Mouse (Mus musculus) left cerebral cortex, postnatal 25 days (tissue): ENCODE data around the gene Muc3a. TPM values are rescaled to one million over a fixed set of nuclear protein-coding genes. Genes with fewer than 3 reads are reported as not detected.

Experiments
- total RNA-seq, 2 experiments: library from RNA; stranded (reverse); gene quantifications; 2 replicates each; pipeline ENCODE4 v1.2.3; 2021

The Muc3a gene
- total RNA-seq, 2 experiments from 2014 or later = 3.0 to 3.1 TPM

Other genes with a start within 250 kb of the Muc3a start
- not detected for gene Cldn15, start 245.8 kb downstream of the Muc3a start, total RNA-seq
- gene Plod3, start 225.4 kb downstream of the Muc3a start, total RNA-seq = 10 to 100 TPM; 33.7 to 38.5 TPM
- 10 to 100 TPM; 86.2 to 88.5 TPM for gene Znhit1, start 224.4 kb downstream of the Muc3a start, total RNA-seq
- gene Vgf, start 186.0 kb downstream of the Muc3a start, total RNA-seq = 100 to 1,000 TPM; 392 to 396 TPM
- gene Ap1s1, start 166.3 kb downstream of the Muc3a start, total RNA-seq = 100 to 1,000 TPM; 304 to 317 TPM
- under 1 TPM; 0.55 to 0.99 TPM for gene Serpine1, start 140.1 kb downstream of the Muc3a start, total RNA-seq
- gene Trim56, start 96.2 kb downstream of the Muc3a start, total RNA-seq = 1 to 10 TPM; 3.0 to 3.9 TPM
- not detected for gene Muc3, start 63.1 kb downstream of the Muc3a start, total RNA-seq
- gene Ache, start 75.1 kb upstream of the Muc3a start, total RNA-seq = 10 to 100 TPM; 54.9 to 63.3 TPM
- 10 to 100 TPM in 1 of 2 experiments, 1 to 10 TPM in 1; 9.8 to 13.3 TPM for gene Ufsp1, start 82.2 kb upstream of the Muc3a start, total RNA-seq
- 100 to 1,000 TPM; 176 to 178 TPM for gene Srrt, start 95.3 kb upstream of the Muc3a start, total RNA-seq
- 1 to 10 TPM; 4.3 to 5.9 TPM for gene Trip6, start 102.0 kb upstream of the Muc3a start, total RNA-seq
- gene Slc12a9, start 121.2 kb upstream of the Muc3a start, total RNA-seq = 10 to 100 TPM; 21.3 to 23.2 TPM
- gene Ephb4, start 137.7 kb upstream of the Muc3a start, total RNA-seq = 1 to 10 TPM; 5.2 to 5.5 TPM